Mouse (Mus musculus): Measurements from ENCODE around the gene Gm21885. TPM values are rescaled to one million over a fixed set of nuclear protein-coding genes. Genes with fewer than 3 reads are reported as not detected.

The Gm21885 gene
- not detected in 2 replicates for polyA plus RNA-seq (2015; fragmentation: Nextera tagmentation; extraction: Ambion mirVana)

GRCm38 (mm10) chr11:94281199-94282181 lies at the start of gene Gm21885:
Gm21885 (plus strand) TSS chr11:94281873.

DNA sequence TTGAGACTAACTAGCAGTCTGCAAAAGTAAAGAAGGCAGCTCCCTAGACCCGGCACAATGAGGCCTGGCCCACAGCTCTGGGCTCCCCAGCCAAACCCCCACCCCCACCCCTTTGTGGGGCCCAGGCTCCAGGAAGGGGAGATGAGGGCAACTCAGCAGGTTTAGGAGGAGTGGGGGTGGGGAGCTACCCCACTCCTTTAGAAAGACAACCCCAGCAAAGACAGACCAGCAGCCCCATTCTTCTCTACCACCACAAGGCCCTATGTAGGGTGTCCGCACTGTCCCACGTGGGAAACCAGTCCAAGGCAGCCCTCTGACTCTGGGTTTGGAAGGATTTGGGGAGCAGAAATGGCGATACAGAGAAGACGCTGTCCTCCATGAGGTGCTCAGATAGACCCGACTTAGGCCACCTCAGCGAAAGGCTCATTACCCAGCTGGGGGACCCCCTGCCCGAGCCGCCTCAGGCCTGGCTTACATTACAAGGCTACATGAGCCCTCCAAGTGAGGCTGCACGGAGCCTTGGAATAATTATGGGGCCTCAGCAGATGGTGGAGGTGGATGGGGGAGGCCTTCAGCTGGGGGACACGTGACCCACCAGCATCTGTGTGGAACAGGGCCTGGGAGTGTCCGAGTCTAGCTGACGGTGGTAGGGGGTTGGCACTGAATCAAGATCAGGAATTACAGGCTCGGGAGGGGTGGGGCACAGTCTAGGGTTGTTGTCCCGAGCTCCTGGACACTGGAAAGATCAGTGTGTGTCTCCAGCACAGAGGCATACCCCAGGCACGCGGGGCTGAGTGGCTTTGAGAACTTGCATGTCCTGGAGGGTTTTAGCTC lies 35.5 kb upstream of the Gm21885 start, which contains the start of gene Wfikkn2:
TSS of gene Wfikkn2 (minus strand) at position 51 of the 834 bp plus-strand sequence.

DNA sequence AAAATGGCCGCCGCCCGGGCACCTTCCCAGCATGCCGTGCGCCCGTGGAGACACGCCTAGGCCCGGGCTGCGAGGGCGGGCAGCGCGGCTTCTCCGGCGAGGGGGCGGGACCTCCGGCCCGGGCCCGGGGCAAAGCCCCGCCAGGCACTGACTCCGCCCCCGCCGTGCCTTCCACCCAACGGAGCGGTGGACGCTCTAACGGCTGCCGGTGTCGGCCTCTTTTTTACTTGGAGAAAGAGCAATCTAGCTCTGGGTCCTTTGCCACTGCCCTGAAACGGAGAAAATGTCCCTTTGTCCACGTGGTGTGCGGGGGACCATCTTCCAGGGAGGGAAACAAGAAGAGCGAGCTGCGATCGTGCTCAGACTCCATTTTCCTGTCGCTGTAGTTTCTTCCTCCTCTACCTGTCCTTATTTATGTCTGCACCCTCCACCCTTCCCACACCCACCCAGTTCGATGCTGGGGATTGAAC lies 40.3 kb downstream of the Gm21885 start, which contains the start of gene Luc7l3:
TSS of gene Luc7l3 (minus strand) at position 58 of the 470 bp plus-strand sequence.

DNA sequence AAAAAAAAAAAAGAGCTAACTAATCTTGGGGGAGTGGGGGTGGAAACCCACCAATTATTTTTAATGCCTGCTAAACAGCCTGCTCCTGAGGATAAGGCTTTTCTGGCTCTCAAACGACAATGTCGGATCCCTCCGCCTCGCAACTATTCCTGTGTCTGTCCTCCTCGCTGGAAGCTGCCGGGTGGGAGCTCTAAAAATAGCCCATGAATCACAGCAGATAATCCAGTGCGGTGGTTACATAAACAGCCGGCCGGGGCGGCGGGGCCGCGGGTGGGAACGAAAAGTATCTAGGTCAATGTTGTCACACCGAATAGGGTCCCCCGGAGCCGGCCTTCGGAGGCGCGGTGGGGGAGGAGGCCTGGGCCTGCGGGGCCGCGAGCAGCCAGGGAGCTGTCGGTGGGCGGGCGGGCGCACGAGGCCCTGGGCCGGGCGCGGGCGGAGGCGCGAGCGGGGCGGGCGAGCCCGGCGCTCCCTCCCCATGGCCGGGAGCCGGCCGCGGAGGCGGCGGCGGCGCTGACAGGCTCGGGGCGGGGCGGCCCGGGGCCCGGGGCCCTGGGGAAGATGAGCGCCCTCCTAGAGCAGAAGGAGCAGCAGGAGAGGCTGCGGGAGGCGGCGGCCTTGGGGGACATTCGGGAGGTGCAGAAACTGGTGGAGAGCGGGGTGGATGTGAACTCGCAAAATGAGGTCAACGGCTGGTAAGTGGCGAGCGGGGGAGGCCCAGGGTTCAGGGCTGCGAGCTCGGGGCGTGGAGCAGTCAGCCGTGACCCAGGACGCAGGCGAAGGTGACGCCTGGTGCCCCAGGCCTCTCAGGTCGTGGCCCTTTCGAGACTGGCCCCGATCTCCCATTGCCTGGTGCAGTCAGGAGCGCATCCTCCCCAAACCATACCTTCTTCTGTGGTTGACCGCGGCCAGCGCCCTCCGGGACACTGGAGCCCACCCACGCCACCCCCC lies 46.3 kb downstream of the Gm21885 start, which contains the start of gene Ankrd40:
TSS of gene Ankrd40 (plus strand) at position 309 of the 951 bp plus-strand sequence.

Other genes with a start within 250 kb of the Gm21885 start
- gene Tob1, start 70.4 kb upstream of the Gm21885 start, polyA plus RNA-seq (2015; fragmentation: Nextera tagmentation; extraction: Ambion mirVana), result 91.6 and 112 TPM in 2 replicates
- gene Wfikkn2, start 35.9 kb upstream of the Gm21885 start, polyA plus RNA-seq (2015; fragmentation: Nextera tagmentation; extraction: Ambion mirVana), result 3.5 and 4.2 TPM in 2 replicates
- 47.1 and 50.8 TPM in 2 replicates for gene Luc7l3, start 40.1 kb downstream of the Gm21885 start, polyA plus RNA-seq (2015; fragmentation: Nextera tagmentation; extraction: Ambion mirVana)
- 40.7 and 42.7 TPM in 2 replicates for gene Ankrd40, start 46.1 kb downstream of the Gm21885 start, polyA plus RNA-seq (2015; fragmentation: Nextera tagmentation; extraction: Ambion mirVana)
- 0.42 and 0.95 TPM in 2 replicates for gene Abcc3, start 111.1 kb downstream of the Gm21885 start, polyA plus RNA-seq (2015; fragmentation: Nextera tagmentation; extraction: Ambion mirVana)
- 2.4 and 2.6 TPM in 2 replicates for gene Cacna1g, start 192.3 kb downstream of the Gm21885 start, polyA plus RNA-seq (2015; fragmentation: Nextera tagmentation; extraction: Ambion mirVana)
- not detected in 2 replicates for gene Spata20, start 204.3 kb downstream of the Gm21885 start, polyA plus RNA-seq (2015; fragmentation: Nextera tagmentation; extraction: Ambion mirVana)
- 0.55 and 1.5 TPM in 2 replicates for gene Epn3, start 218.1 kb downstream of the Gm21885 start, polyA plus RNA-seq (2015; fragmentation: Nextera tagmentation; extraction: Ambion mirVana)
- 0.06 and 0.12 TPM in 2 replicates for gene Mycbpap, start 239.9 kb downstream of the Gm21885 start, polyA plus RNA-seq (2015; fragmentation: Nextera tagmentation; extraction: Ambion mirVana)